Mouse (Mus musculus): Measurements from ENCODE around the gene Pidd1. TPM values are rescaled to one million over a fixed set of nuclear protein-coding genes. Genes with fewer than 3 reads are reported as not detected.
"Not testable (repeated sequence)": the region's sequence is repeated elsewhere in the genome, so short reads cannot be mapped to it uniquely, and the experiment has no call there.

Pidd1 gene
- polyA plus RNA-seq, 1 experiment = 1.9 TPM

DNA sequence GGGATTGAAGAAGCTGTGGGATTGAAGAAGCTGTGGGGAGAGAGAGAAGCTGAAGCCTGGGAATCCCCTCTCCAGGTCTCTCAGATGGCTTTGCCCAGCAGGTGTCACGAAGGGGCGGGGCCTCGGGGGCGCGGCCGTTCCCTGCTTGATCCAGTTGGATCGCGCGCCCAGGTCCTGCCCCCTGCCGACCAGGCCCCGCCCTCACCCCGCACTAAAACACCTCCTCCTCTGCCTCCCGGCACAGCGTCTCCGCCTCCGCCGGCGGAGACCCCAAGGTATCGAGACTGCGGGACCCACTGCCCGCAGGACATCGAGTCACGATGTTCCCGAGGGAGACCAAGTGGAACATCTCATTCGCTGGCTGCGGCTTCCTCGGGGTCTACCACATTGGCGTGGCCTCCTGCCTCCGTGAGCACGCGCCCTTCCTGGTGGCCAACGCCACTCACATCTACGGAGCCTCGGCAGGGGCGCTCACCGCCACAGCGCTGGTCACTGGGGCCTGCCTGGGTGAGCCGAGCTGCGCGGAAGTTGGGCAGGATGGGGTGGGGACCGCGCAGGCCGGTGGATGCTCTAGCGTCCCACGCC, 11.2 kb upstream of the Pidd1 start, which contains the start of gene Pnpla2:
Gene Pnpla2, plus strand, starts transcription at position 232 of the 585 bp plus-strand sequence.
- Histone ChIP-seq H3ac (ENCODE audit: control insufficient read depth, insufficient read length) (peak within 1 kb of the TSS; percentile 27), H3K27me3 (ENCODE audit: control insufficient read depth, insufficient read depth, insufficient read length) (no peaks in the 10 kb centered on the region), H3K36me3 (ENCODE audit: control insufficient read depth, insufficient read depth) (peaks cover 9% of the 10 kb centered on the region), H3K79me2 (ENCODE audit: control insufficient read depth, insufficient read depth) (no peaks in the 10 kb centered on the region), H3K4me3 (peak within 1 kb of the TSS; percentile 67), H3K4me2 (ENCODE audit: low read depth) (peak within 1 kb of the TSS; percentile 71)
- TF ChIP-seq MYOG (IDR thresholded peaks at IDR 0.05; ENCODE audit: control insufficient read depth in 1 of 3, insufficient read depth in 1 of 3, insufficient read length in 2 of 3, low read depth in 2 of 3) = peak in 1 of 3 experiments; percentile 12
- no peak for TF ChIP-seq TCF3 (IDR thresholded peaks at IDR 0.05; ENCODE audit: insufficient read length, low read depth)
- TF ChIP-seq POLR2AphosphoS2 (IDR thresholded peaks at IDR 0.05; ENCODE audit: insufficient read length, low read depth) = peak; percentile 82
- no peak for TF ChIP-seq SRF (IDR thresholded peaks at IDR 0.05; ENCODE audit: control insufficient read depth, insufficient read length, low read depth)
- no peak for TF ChIP-seq REST (IDR thresholded peaks at IDR 0.05; ENCODE audit: insufficient read depth, insufficient read length)
- TF ChIP-seq CEBPB (IDR thresholded peaks at IDR 0.05; ENCODE audit: insufficient read depth, poor library complexity, severe bottlenecking) = no peak
- no peak for TF ChIP-seq MAX (IDR thresholded peaks at IDR 0.05; ENCODE audit: low read depth)
- TF ChIP-seq POLR2A (IDR thresholded peaks at IDR 0.05; ENCODE audit: insufficient read length, low read depth) = peak; percentile 74
- TF ChIP-seq USF1 (IDR thresholded peaks at IDR 0.05; ENCODE audit: low read depth) = no peak
- peak in 2 of 3 experiments; percentile 3 to 5 for TF ChIP-seq MYOD1 (IDR thresholded peaks at IDR 0.05; ENCODE audit: control insufficient read depth in 1 of 3, insufficient read length in 2 of 3, low read depth in 2 of 3)
- TF ChIP-seq TCF12 (IDR thresholded peaks at IDR 0.05; ENCODE audit: insufficient read depth, poor library complexity, severe bottlenecking) = no peak
- no peak for TF ChIP-seq E2F4 (IDR thresholded peaks at IDR 0.05; ENCODE audit: insufficient read depth)

DNA sequence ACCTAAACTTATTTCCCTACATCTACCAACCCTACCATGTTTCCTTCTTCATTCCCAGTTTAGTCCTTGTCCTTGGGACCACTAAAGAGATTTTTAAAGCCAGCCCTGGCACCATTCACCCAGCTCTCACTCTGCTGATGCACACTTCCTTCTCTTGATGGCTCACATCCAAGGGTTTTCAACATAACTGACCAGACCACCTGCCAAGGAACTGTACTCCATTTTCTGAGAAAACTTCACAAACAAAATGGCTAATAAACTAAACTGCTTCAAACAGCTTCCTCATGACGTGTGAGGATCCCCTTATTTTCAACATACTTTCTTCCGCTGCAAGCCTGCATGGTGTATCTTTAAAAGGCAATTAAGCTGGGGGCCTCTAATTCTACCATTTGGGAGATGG, 9.8 kb upstream of the Pidd1 start:
- Histone ChIP-seq H3K4me3 (no peak overlapping the region), H3ac (ENCODE audit: control insufficient read depth, insufficient read length) (no peak overlapping the region), H3K79me2 (ENCODE audit: control insufficient read depth, insufficient read depth) (peaks cover 7% of the 10 kb centered on the region), H3K36me3 (ENCODE audit: control insufficient read depth, insufficient read depth) (peaks cover 17% of the 10 kb centered on the region), H3K27me3 (ENCODE audit: control insufficient read depth, insufficient read depth, insufficient read length) (no peaks in the 10 kb centered on the region), H3K4me2 (ENCODE audit: low read depth) (no peak overlapping the region)
- TF ChIP-seq TCF12 (IDR thresholded peaks at IDR 0.05; ENCODE audit: insufficient read depth, poor library complexity, severe bottlenecking) = no peak
- no peak for TF ChIP-seq SRF (IDR thresholded peaks at IDR 0.05; ENCODE audit: control insufficient read depth, insufficient read length, low read depth)
- no peak for TF ChIP-seq E2F4 (IDR thresholded peaks at IDR 0.05; ENCODE audit: insufficient read depth)
- no peak for TF ChIP-seq POLR2A (IDR thresholded peaks at IDR 0.05; ENCODE audit: insufficient read length, low read depth)
- TF ChIP-seq CEBPB (IDR thresholded peaks at IDR 0.05; ENCODE audit: insufficient read depth, poor library complexity, severe bottlenecking) = no peak
- no peak for TF ChIP-seq USF1 (IDR thresholded peaks at IDR 0.05; ENCODE audit: low read depth)
- no peak for TF ChIP-seq POLR2AphosphoS2 (IDR thresholded peaks at IDR 0.05; ENCODE audit: insufficient read length, low read depth)
- no peak for TF ChIP-seq MYOD1 (IDR thresholded peaks at IDR 0.05; ENCODE audit: control insufficient read depth in 1 of 3, insufficient read length in 2 of 3, low read depth in 2 of 3)
- TF ChIP-seq MYOG (IDR thresholded peaks at IDR 0.05; ENCODE audit: control insufficient read depth in 1 of 3, insufficient read depth in 1 of 3, insufficient read length in 2 of 3, low read depth in 2 of 3) = no peak

DNA sequence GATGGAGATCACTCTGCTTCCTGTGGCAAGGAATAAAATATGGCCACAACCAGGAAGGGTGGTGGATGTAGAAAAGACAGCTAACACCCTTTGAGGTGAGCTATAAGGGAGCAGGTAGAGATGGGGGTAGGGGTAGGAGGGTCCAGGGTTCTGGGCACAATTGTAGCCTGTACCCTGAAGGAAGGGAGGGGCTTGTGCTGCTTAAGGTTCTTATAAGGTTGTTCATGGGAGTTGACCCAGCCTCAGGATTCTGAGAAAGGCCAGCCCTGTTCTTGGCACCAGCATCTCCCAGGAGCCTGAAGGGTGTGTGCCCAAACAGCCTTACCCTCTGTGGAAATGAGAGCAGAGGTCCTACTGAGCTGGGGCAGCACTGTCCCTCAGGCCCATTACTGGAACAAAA, 8.1 kb upstream of the Pidd1 start:
- Histone ChIP-seq H3K79me2 (ENCODE audit: control insufficient read depth, insufficient read depth) (peaks cover 19% of the 10 kb centered on the region), H3K36me3 (ENCODE audit: control insufficient read depth, insufficient read depth) (peaks cover 20% of the 10 kb centered on the region), H3ac (ENCODE audit: control insufficient read depth, insufficient read length) (no peak overlapping the region), H3K27me3 (ENCODE audit: control insufficient read depth, insufficient read depth, insufficient read length) (no peaks in the 10 kb centered on the region), H3K4me3 (no peak overlapping the region), H3K4me2 (ENCODE audit: low read depth) (no peak overlapping the region)
- TF ChIP-seq POLR2AphosphoS2 (IDR thresholded peaks at IDR 0.05; ENCODE audit: insufficient read length, low read depth) = peak; percentile 82
- TF ChIP-seq POLR2A (IDR thresholded peaks at IDR 0.05; ENCODE audit: insufficient read length, low read depth) = peak; percentile 24
- no peak for TF ChIP-seq TCF12 (IDR thresholded peaks at IDR 0.05; ENCODE audit: insufficient read depth, poor library complexity, severe bottlenecking)
- TF ChIP-seq MAX (IDR thresholded peaks at IDR 0.05; ENCODE audit: low read depth) = no peak

DNA sequence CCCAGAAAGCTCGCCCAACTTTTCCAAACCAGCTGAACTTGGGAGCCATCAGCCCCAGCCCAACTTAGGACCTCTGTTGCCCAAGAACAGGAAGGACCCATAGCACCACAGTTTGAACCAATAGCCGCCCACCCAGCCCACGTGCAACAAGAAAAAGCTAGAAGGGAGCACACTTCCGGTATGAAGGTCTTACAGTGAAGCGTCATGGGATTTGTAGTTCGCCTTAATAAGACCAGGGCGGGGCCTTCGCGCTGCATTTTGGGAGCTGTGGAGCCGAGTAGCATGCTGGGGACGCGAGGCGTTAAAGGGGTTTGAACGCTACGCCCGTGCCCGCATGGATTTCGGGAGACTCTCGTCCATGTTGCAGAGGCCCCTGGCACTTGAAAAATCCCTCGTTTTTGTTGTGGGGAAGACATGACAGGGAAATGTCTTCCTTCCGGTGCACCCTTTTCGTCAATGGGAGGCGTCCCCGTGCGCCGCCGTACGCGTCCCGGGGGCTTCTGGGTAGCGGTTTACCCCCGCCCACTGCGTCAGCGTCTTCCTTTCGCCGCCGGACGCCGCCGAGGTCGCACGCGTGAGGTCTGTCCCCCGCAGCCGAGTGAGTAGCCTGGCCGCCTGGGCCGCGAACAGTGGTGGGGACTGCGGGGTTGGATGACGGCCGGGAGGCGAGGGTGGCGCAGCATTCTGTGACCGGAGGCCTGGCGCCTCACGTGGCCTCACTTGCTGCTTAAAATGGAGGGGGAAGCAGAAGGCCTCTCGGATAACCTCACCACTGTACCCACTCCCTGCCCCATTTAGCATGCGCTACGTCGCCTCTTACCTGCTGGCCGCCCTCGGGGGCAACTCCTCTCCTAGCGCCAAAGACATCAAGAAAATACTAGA, 3.5 kb upstream of the Pidd1 start, which contains the start of gene Rplp2:
Gene Rplp2, plus strand, starts transcription at position 261 of the 882 bp plus-strand sequence.
- no peak for TF ChIP-seq MYOD1 (IDR thresholded peaks at IDR 0.05; ENCODE audit: control insufficient read depth in 1 of 3, insufficient read length in 2 of 3, low read depth in 2 of 3)
- TF ChIP-seq E2F4 (IDR thresholded peaks at IDR 0.05; ENCODE audit: insufficient read depth) = no peak
- TF ChIP-seq MAX (IDR thresholded peaks at IDR 0.05; ENCODE audit: low read depth) = peak; percentile 63
- TF ChIP-seq TCF3 (IDR thresholded peaks at IDR 0.05; ENCODE audit: insufficient read length, low read depth) = no peak
- peak; percentile 7 for TF ChIP-seq SRF (IDR thresholded peaks at IDR 0.05; ENCODE audit: control insufficient read depth, insufficient read length, low read depth)
- peak; percentile 99 for TF ChIP-seq POLR2A (IDR thresholded peaks at IDR 0.05; ENCODE audit: insufficient read length, low read depth)
- TF ChIP-seq USF1 (IDR thresholded peaks at IDR 0.05; ENCODE audit: low read depth) = peak; percentile 80
- 0 out of 2 replicates have a peak, but pooled peaks have one; percentile 5 for TF ChIP-seq CEBPB (IDR thresholded peaks at IDR 0.05; ENCODE audit: insufficient read depth, poor library complexity, severe bottlenecking)
- TF ChIP-seq REST (IDR thresholded peaks at IDR 0.05; ENCODE audit: insufficient read depth, insufficient read length) = peak; percentile 40
- TF ChIP-seq MYOG (IDR thresholded peaks at IDR 0.05; ENCODE audit: control insufficient read depth in 1 of 3, insufficient read depth in 1 of 3, insufficient read length in 2 of 3, low read depth in 2 of 3) = no peak
- peak; percentile 96 for TF ChIP-seq POLR2AphosphoS2 (IDR thresholded peaks at IDR 0.05; ENCODE audit: insufficient read length, low read depth)
- TF ChIP-seq TCF12 (IDR thresholded peaks at IDR 0.05; ENCODE audit: insufficient read depth, poor library complexity, severe bottlenecking) = no peak
- H3ac ChIP-seq (ENCODE audit: control insufficient read depth, insufficient read length) = peak within 1 kb of the TSS; percentile 96

DNA sequence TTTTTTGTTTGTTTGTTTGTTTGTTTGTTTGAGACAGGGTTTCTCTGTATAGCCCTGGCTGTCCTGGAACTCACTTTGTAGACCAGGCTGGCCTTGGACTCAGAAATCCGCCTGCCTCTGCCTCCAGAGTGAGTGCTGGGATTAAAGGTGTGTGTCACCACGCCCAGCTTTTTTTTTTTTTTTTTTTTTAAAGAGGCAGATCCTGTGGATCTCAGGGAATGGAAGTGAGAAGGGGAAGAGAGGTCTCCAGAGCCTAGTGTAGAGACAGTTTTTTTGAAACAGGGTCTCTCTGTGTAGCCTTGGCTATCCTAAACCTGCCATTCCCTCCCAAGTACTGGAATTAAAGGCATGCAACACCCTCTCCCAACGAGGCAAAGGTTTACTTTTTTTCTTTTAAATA, 2.5 kb upstream of the Pidd1 start:
- Histone ChIP-seq H3K4me3 (peak overlapping the region; percentile 95), H3K4me2 (ENCODE audit: low read depth) (peak overlapping the region; percentile 69)
- not testable (repeated sequence) for H3K27me3 ChIP-seq (ENCODE audit: control insufficient read depth, insufficient read depth, insufficient read length)

More for the DNA sequence above, 3.5 kb upstream of the Pidd1 start, which contains the start of gene Rplp2:
- Histone ChIP-seq H3K36me3 (ENCODE audit: control insufficient read depth, insufficient read depth) (peaks cover 20% of the 10 kb centered on the region), H3K79me2 (ENCODE audit: control insufficient read depth, insufficient read depth) (peaks cover 19% of the 10 kb centered on the region), H3K27me3 (ENCODE audit: control insufficient read depth, insufficient read depth, insufficient read length) (no peaks in the 10 kb centered on the region), H3K4me3 (peak within 1 kb of the TSS; percentile 95), H3K4me2 (ENCODE audit: low read depth) (peak within 1 kb of the TSS; percentile 98)

More for the DNA sequence above, 2.5 kb upstream of the Pidd1 start:
- Histone ChIP-seq H3K36me3 (ENCODE audit: control insufficient read depth, insufficient read depth) (peaks cover 14% of the 10 kb centered on the region), H3K79me2 (ENCODE audit: control insufficient read depth, insufficient read depth) (peaks cover 19% of the 10 kb centered on the region)
- not testable (repeated sequence) for H3ac ChIP-seq (ENCODE audit: control insufficient read depth, insufficient read length)
